Mouse (Mus musculus) limb, embryonic 11.5 days (tissue): ENCODE measurements around the gene Psd. TPM values are rescaled to one million over a fixed set of nuclear protein-coding genes. Genes with fewer than 3 reads are reported as not detected.

Source experiments
- ATAC-seq: fragments of 200-750 bp; cut with Nextera tagmentation; 2 replicates; pipeline ENCODE4 v1.8.0; 2017; ENCODE audit warnings: low read depth; ENCODE audit not compliant: insufficient number of reproducible peaks, low FRiP score, low TSS enrichment
- DNase-seq: peaks from one replicate; pipeline ENCODE4 v3.0.0-alpha.2; 2015; ENCODE audit warnings: low spot score
- H3K27ac ChIP-seq: fragments of 300-500 bp; sonication (generic); replicated peaks from 2 replicates; pipeline ENCODE4 v1.5.1; 2014; ENCODE audit warnings: low read depth, mild to moderate bottlenecking, low read length
- H3K27me3 ChIP-seq: fragments of 300-500 bp; sonication (generic); 2 replicates; pipeline ENCODE4 v1.6.1; 2014; ENCODE audit warnings: mild to moderate bottlenecking, low read length, mixed read lengths; ENCODE audit not compliant: control insufficient read depth, insufficient read depth
- H3K36me3 ChIP-seq: fragments of 300-500 bp; sonication (generic); 2 replicates; pipeline ENCODE4 v1.6.1; 2014; ENCODE audit warnings: mild to moderate bottlenecking, low read length, moderate library complexity, mixed read lengths; ENCODE audit not compliant: control insufficient read depth, insufficient read depth
- H3K4me1 ChIP-seq: fragments of 300-500 bp; sonication (generic); 2 replicates; pipeline ENCODE4 v1.6.1; 2014; ENCODE audit warnings: low read length, mixed read lengths; ENCODE audit not compliant: control insufficient read depth, insufficient read depth
- H3K4me2 ChIP-seq: fragments of 300-500 bp; sonication (generic); 2 replicates; pipeline ENCODE4 v1.6.1; 2014; ENCODE audit warnings: low read depth, mild to moderate bottlenecking, moderate library complexity; ENCODE audit not compliant: severe bottlenecking
- H3K4me3 ChIP-seq: fragments of 300-500 bp; sonication (generic); 2 replicates; pipeline ENCODE4 v1.5.1; 2014; ENCODE audit warnings: low read depth, low read length
- H3K9ac ChIP-seq: fragments of 300-500 bp; sonication (generic); 2 replicates; pipeline ENCODE4 v1.6.1; 2014; ENCODE audit warnings: mild to moderate bottlenecking, low read length
- H3K9me3 ChIP-seq: fragments of 300-500 bp; sonication (generic); 2 replicates; pipeline ENCODE4 v1.6.1; 2016; ENCODE audit warnings: low read length; ENCODE audit not compliant: control insufficient read depth
- WGBS: fragments of 180-500 bp; shearing (Covaris S2); extraction: QIAGEN DNeasy Blood & Tissue Kit; methylation state at CpG from one replicate; pipeline ENCODE4 v1.1.7; 2014; 5-methylcytosine and 5-hydroxymethylcytosine counted together
- polyA plus RNA-seq: library from polyadenylated mRNA; unstranded; fragments of >200 nt; fragmentation: Nextera tagmentation; extraction: Ambion mirVana; gene quantifications from 2 replicates; pipeline ENCODE4 v1.2.1, GENCODE M21; 2014

The Psd gene
- polyA plus RNA-seq, 1 experiment from 2014 or later = 1.7 TPM

GRCm38 (mm10) chr19:46321101-46321943, 5.6 kb downstream of the Psd start:
- no peaks in the 10 kb centered on the region for H3K36me3 ChIP-seq
- H3K9me3 ChIP-seq = no peaks in the 10 kb centered on the region; the same call in 1 of the 2 replicates
- 29% methylated on average over 6 of the region's 6 CpGs for WGBS
- no peak overlapping the region for H3K4me2 ChIP-seq
- no peak overlapping the region for H3K4me3 ChIP-seq
- ATAC-seq (no peak), DNase-seq (peak; percentile 34)
- no peak overlapping the region for H3K9ac ChIP-seq
- peaks cover 13% of the 10 kb centered on the region for H3K4me1 ChIP-seq
- H3K27ac ChIP-seq = no peak overlapping the region
- H3K27me3 ChIP-seq = peaks cover 98% of the 10 kb centered on the region

DNA sequence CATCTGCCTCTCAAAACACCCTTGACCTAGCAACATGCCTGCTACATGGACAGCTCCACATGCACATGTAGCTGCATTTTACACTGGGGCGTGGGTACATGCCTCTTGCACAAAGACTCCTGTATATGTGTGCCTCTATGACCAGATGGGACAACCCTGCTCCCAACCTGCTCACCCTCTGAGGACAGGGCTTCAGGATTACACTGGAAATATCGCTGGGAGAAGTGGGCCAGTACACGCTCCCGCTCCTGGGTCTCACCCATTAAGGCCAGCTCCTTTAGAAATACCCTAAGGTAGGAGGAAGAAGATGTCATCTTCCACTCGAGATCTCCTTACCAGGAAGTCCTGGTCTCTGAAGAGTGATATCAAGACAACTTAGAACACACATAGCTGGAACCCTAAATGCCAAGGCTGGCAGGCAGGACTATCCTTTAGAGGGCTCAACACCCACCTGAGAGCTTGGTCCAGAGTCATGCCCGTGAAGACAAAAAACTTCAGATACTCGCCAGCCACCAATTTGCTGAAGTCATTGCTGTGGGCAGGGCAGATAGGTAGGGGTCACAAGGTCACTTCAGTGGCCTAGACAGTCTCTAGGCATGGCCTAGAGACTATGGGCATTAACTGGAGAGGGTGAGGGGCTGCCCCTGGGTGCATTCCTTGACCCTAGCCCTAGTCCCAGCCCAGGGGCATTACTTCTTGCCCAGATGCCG, 6.7 kb downstream of the Psd start:
- H3K9ac ChIP-seq = no peak overlapping the region
- H3K27me3 ChIP-seq = peaks cover 98% of the 10 kb centered on the region
- DNase-seq = no peak
- H3K27ac ChIP-seq = no peak overlapping the region
- H3K4me3 ChIP-seq = no peak overlapping the region
- no peak overlapping the region for H3K4me2 ChIP-seq
- no peaks in the 10 kb centered on the region; the same call in 1 of the 2 replicates for H3K9me3 ChIP-seq
- peaks cover 13% of the 10 kb centered on the region for H3K4me1 ChIP-seq
- no peaks in the 10 kb centered on the region for H3K36me3 ChIP-seq
- 77% methylated on average over 8 of the region's 8 CpGs for WGBS
- no peak for ATAC-seq

- ATAC-seq = no peak
- Histone ChIP-seq H3K4me1 (peaks cover 13% of the 10 kb centered on the region), H3K4me3 (0 out of 2 replicates have a peak overlapping the region, but pooled peaks have one; percentile 28), H3K9me3 (no peaks in the 10 kb centered on the region; the same call in 1 of the 2 replicates), H3K27ac (no peak overlapping the region), H3K4me2 (no peak overlapping the region; the same call in 1 of the 2 replicates), H3K9ac (no peak overlapping the region), H3K27me3 (peaks cover 98% of the 10 kb centered on the region), H3K36me3 (no peaks in the 10 kb centered on the region)
- WGBS = 11% methylated on average over 16 of the region's 16 CpGs
- peak; percentile 65 for DNase-seq
Measured at GRCm38 (mm10) chr19:46318586-46319378, 8.2 kb downstream of the Psd start.

DNA sequence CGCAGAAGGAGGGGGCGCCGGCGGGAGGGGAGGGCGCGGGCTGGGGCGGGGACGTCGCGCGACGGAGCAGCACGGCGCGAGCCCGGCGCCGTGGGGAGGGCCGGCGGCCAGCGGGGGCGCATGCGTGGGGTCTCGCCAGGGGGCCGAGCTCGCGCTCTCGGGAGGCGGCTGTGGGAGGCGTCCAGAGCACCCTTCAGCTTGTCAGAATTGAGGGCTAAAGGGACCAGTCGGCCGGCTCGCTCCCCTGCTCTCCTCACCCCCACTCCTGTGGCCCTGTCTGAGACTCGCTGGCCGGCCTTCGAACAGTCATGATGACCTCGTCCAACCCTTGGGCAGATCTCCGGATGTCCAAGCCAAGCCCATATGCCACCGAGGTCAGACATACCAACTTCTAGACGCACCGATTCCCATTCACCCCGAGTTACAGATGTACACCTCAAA, 8.9 kb downstream of the Psd start:
- Histone ChIP-seq H3K27me3 (peaks cover 98% of the 10 kb centered on the region), H3K36me3 (no peaks in the 10 kb centered on the region), H3K4me3 (peak overlapping the region; percentile 28; the same call in 1 of the 2 replicates), H3K4me1 (peaks cover 13% of the 10 kb centered on the region), H3K9ac (peak overlapping the region; percentile 22; the same call in 1 of the 2 replicates), H3K4me2 (peak overlapping the region; percentile 77), H3K9me3 (no peaks in the 10 kb centered on the region; the same call in 1 of the 2 replicates), H3K27ac (no peak overlapping the region)
- 3% methylated on average over 39 of the region's 42 CpGs for WGBS
- DNase-seq (no peak), ATAC-seq (no peak)

DNA sequence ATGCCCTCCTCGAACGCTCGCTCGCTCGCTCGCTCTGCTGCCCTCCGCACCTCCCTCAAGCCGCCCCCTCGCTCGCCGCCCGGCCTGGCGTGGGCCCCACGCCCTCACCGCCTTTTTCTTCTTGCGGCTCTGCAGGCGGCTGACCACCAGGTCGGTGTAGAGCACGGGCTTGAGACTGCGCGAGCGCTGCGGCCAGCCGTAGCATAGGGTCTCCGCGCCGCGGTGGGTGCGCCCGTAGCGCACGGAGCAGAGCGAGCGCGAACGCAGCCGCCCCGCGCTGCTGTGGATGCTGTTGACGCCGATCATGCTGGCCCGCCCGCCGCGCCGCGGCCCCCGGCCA, 9.4 kb downstream of the Psd start:
- DNase-seq (no peak), ATAC-seq (no peak)
- no peak overlapping the region for H3K9ac ChIP-seq
- under 1% methylated on average over 48 of the region's 48 CpGs for WGBS
- no peaks in the 10 kb centered on the region; the same call in 1 of the 2 replicates for H3K9me3 ChIP-seq
- H3K4me3 ChIP-seq = peak overlapping the region; percentile 28
- H3K27ac ChIP-seq = no peak overlapping the region
- peaks cover 94% of the 10 kb centered on the region for H3K27me3 ChIP-seq
- H3K4me1 ChIP-seq = peaks cover 13% of the 10 kb centered on the region
- H3K36me3 ChIP-seq = no peaks in the 10 kb centered on the region
- peak overlapping the region; percentile 77 for H3K4me2 ChIP-seq

- WGBS = 29% methylated on average over 15 of the region's 15 CpGs
- DNase-seq = no peak
- H3K4me3 ChIP-seq = peak overlapping the region; percentile 28; the same call in 1 of the 2 replicates
- peaks cover 89% of the 10 kb centered on the region for H3K27me3 ChIP-seq
- H3K9ac ChIP-seq = no peak overlapping the region
- peak overlapping the region; percentile 77; the same call in 1 of the 2 replicates for H3K4me2 ChIP-seq
- H3K36me3 ChIP-seq = no peaks in the 10 kb centered on the region
- H3K4me1 ChIP-seq = peaks cover 13% of the 10 kb centered on the region
- no peak for ATAC-seq
- H3K9me3 ChIP-seq = no peaks in the 10 kb centered on the region; the same call in 1 of the 2 replicates
- H3K27ac ChIP-seq = no peak overlapping the region
Measured at GRCm38 (mm10) chr19:46316846-46317545, 10.0 kb downstream of the Psd start.

GRCm38 (mm10) chr19:46315752-46316610, 11.0 kb downstream of the Psd start:
- Histone ChIP-seq H3K36me3 (no peaks in the 10 kb centered on the region), H3K9ac (no peak overlapping the region), H3K27me3 (peaks cover 80% of the 10 kb centered on the region), H3K4me3 (no peak overlapping the region), H3K4me1 (peaks cover 13% of the 10 kb centered on the region), H3K4me2 (no peak overlapping the region), H3K9me3 (no peaks in the 10 kb centered on the region; the same call in 1 of the 2 replicates), H3K27ac (no peak overlapping the region)
- no peak for DNase-seq
- WGBS = 56% methylated on average over 12 of the region's 12 CpGs
- ATAC-seq = no peak
